Mouse (Mus musculus) CH12.LX (cell line): Measurements from ENCODE around the gene Stambpl1. TPM values are rescaled to one million over a fixed set of nuclear protein-coding genes. Genes with fewer than 3 reads are reported as not detected.

Experiments used
- DNase-seq: peaks from one replicate; pipeline ENCODE4 v3.0.0-alpha.2; 2013; ENCODE audit errors: extremely low read depth
- H3K27ac ChIP-seq: 2 replicates; pipeline ENCODE4 v1.5.1; 2012; ENCODE audit warnings: low read depth, mild to moderate bottlenecking, control low read depth, moderate library complexity; ENCODE audit not compliant: insufficient read depth
- H3K27me3 ChIP-seq: replicated peaks from 2 replicates; pipeline ENCODE3; 2012; ENCODE audit warnings: inconsistent platforms
- H3K36me3 ChIP-seq, 2 experiments: replicated peaks in 1 of 2; 2 replicates each; pipeline versions ENCODE3 to v1.6.1; 2012; ENCODE audit warnings: inconsistent platforms in 1 of 2, low read length in 1 of 2, mild to moderate bottlenecking in 1 of 2, mixed read lengths in 1 of 2, moderate library complexity in 1 of 2; ENCODE audit not compliant: control insufficient read depth in 1 of 2, insufficient read depth in 1 of 2
- H3K4me1 ChIP-seq, 2 experiments: 2 replicates each; pipeline ENCODE4 v1.6.1; 2012; ENCODE audit warnings: inconsistent platforms in 1 of 2, moderate library complexity in 1 of 2; ENCODE audit not compliant: insufficient read depth in 2 of 2, control insufficient read depth in 1 of 2
- H3K4me2 ChIP-seq: 2 replicates; pipeline ENCODE4 v1.6.1; 2012; ENCODE audit warnings: low read depth, mild to moderate bottlenecking, control low read depth; ENCODE audit not compliant: poor library complexity, insufficient read depth, severe bottlenecking
- H3K4me3 ChIP-seq, 3 experiments: fragments of 150-350 bp in 1 of 3; sonication (generic) in 1 of 3; replicated peaks in 1 of 3; 2 replicates each; pipeline versions ENCODE3 to v1.5.1; 2011 to 2012; ENCODE audit warnings: low read depth in 2 of 3, low read length in 2 of 3, mild to moderate bottlenecking in 2 of 3, moderate library complexity in 2 of 3, control low read depth in 1 of 3, improper control_type of control experiment in 1 of 3, inconsistent platforms in 1 of 3, mixed read lengths in 1 of 3; ENCODE audit not compliant: poor library complexity in 1 of 3
- H3K79me2 ChIP-seq: replicated peaks from 2 replicates; pipeline ENCODE4 v1.6.1; 2012; ENCODE audit warnings: mild to moderate bottlenecking, moderate library complexity; ENCODE audit not compliant: control insufficient read depth, poor library complexity, insufficient read depth, severe bottlenecking; ENCODE audit errors: extremely low read depth
- H3K9ac ChIP-seq: 2 replicates; pipeline ENCODE4 v1.6.1; 2012; ENCODE audit warnings: low read depth, mild to moderate bottlenecking, control low read depth, moderate library complexity; ENCODE audit not compliant: insufficient read depth
- H3K9me3 ChIP-seq: replicated peaks from 2 replicates; pipeline ENCODE3; 2012; ENCODE audit warnings: low read length, inconsistent platforms, mixed read lengths
- CHD2 ChIP-seq: IDR thresholded peaks from 2 replicates; pipeline ENCODE4 v1.6.1; 2011; ENCODE audit warnings: low read length, improper control_type of control experiment
- E2F4 ChIP-seq: IDR thresholded peaks from 2 replicates; pipeline ENCODE4 v1.6.1; 2011; ENCODE audit warnings: low read depth, low read length, improper control_type of control experiment; ENCODE audit not compliant: insufficient replicate concordance
- ETS1 ChIP-seq: conservative IDR thresholded peaks from 2 replicates; pipeline ENCODE4 v1.6.1; 2012; ENCODE audit warnings: low read depth, mild to moderate bottlenecking, inconsistent platforms, low read length, improper control_type of control experiment, moderate library complexity
- HCFC1 ChIP-seq: IDR thresholded peaks from 2 replicates; pipeline ENCODE4 v1.6.1; 2012; ENCODE audit warnings: low read depth, mild to moderate bottlenecking, inconsistent platforms, low read length, improper control_type of control experiment
- IRF4 ChIP-seq: IDR thresholded peaks from 2 replicates; pipeline ENCODE4 v1.6.1; 2014; ENCODE audit warnings: low read depth, mild to moderate bottlenecking, inconsistent platforms, low read length, improper control_type of control experiment
- MAX ChIP-seq: IDR thresholded peaks from 2 replicates; pipeline ENCODE4 v1.6.1; 2011; ENCODE audit warnings: low read length, improper control_type of control experiment
- MAZ ChIP-seq: IDR thresholded peaks from 2 replicates; pipeline ENCODE4 v1.6.1; 2012; ENCODE audit warnings: low read depth, mild to moderate bottlenecking, inconsistent platforms, low read length, improper control_type of control experiment, moderate library complexity
- MXI1 ChIP-seq: IDR thresholded peaks from 2 replicates; pipeline ENCODE4 v1.6.1; 2011; ENCODE audit warnings: mild to moderate bottlenecking, low read depth, low read length, improper control_type of control experiment
- NELFE ChIP-seq: IDR thresholded peaks from 2 replicates; pipeline ENCODE4 v1.6.1; 2011; ENCODE audit warnings: low read depth, low read length, improper control_type of control experiment
- PAX5 ChIP-seq: IDR thresholded peaks from 2 replicates; pipeline ENCODE4 v1.6.1; 2012; ENCODE audit warnings: low read length, inconsistent platforms, mixed read lengths
- POLR2A ChIP-seq: IDR thresholded peaks from 2 replicates; pipeline ENCODE4 v1.6.1; 2011; ENCODE audit warnings: low read depth, mild to moderate bottlenecking, improper control_type of control experiment, low read length
- POLR2AphosphoS2 ChIP-seq: IDR thresholded peaks from 2 replicates; pipeline ENCODE4 v1.6.1; 2011; ENCODE audit warnings: low read depth, low read length, improper control_type of control experiment
- SIN3A ChIP-seq: IDR thresholded peaks from 2 replicates; pipeline ENCODE4 v1.6.1; 2012; ENCODE audit warnings: low read length, improper control_type of control experiment, inconsistent platforms
- UBTF ChIP-seq: IDR thresholded peaks from 2 replicates; pipeline ENCODE4 v1.6.1; 2012; ENCODE audit warnings: low read depth, mild to moderate bottlenecking, inconsistent platforms, low read length, improper control_type of control experiment, moderate library complexity
- USF1 ChIP-seq: IDR thresholded peaks from 2 replicates; pipeline ENCODE4 v1.6.1; 2014; ENCODE audit warnings: low read depth, mild to moderate bottlenecking, inconsistent platforms, low read length, improper control_type of control experiment
- ZKSCAN1 ChIP-seq: IDR thresholded peaks from 2 replicates; pipeline ENCODE4 v1.6.1; 2012; ENCODE audit warnings: low read depth, inconsistent platforms, low read length, improper control_type of control experiment, borderline replicate concordance
- ZMIZ1 ChIP-seq: IDR thresholded peaks from 2 replicates; pipeline ENCODE4 v1.6.1; 2012; ENCODE audit warnings: low read depth, mild to moderate bottlenecking, inconsistent platforms, low read length, improper control_type of control experiment
- dilution Hi-C: fragments of 300-500 bp; cut with MboI; formaldehyde crosslinking; loops from 2 replicates; pipeline ENCODE4 v1.14.3; 2020; ENCODE audit warnings: low sequenced_read_pairs; ENCODE audit not compliant: extremely low pct_unique_long_range_greater_than_20kb, extremely low pct_ligation_motif_present
- in situ Hi-C: fragments of 300-500 bp; cut with MboI; formaldehyde crosslinking; loops from 3 replicates; pipeline ENCODE4 v1.14.3; 2019; ENCODE audit warnings: low sequenced_read_pairs, low pct_ligation_motif_present, low pct_unique_long_range_greater_than_20kb, mixed read lengths
- polyA plus RNA-seq: library from polyadenylated mRNA; unstranded; fragments of >175 nt; gene quantifications from 2 replicates; pipeline ENCODE4 v1.2.1, GENCODE M21; 2012; ENCODE audit warnings: low read depth; ENCODE audit not compliant: insufficient read length
- total RNA-seq, 2 experiments: library from RNA; depleted of rRNA; stranded (reverse); fragments of 300-350 nt in 1 of 2; fragments of >200 nt in 1 of 2; gene quantifications; 2 replicates each; pipeline ENCODE4 v1.2.3; 2012 to 2014

The Stambpl1 gene
- total and polyA plus RNA-seq, 3 experiments = 29.7 to 48.2 (median 40.6) TPM

DNA sequence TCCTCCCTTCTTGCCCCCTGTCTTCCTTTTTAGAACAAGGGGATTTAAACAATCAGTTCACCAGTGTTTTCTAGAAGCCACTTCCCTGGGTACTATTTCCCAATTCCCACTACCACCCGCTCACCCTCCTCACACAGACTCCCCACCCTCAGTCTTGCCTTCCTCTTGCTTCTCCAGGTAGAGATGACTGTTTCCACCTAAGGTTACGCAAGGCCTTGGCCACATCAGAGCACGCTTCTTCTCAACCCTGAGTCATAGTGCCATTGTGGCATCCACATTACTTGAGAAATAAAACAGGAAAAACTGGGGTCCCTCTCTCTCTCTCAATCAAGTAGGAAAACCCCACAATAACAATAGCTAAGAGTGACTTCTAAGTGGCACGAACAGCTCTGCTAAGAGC lies 12.9 kb upstream of the Stambpl1 start:
- TF ChIP-seq POLR2AphosphoS2 (no peak), ETS1 (no peak), NELFE (no peak), SIN3A (no peak), ZMIZ1 (no peak), IRF4 (no peak), MAZ (no peak), MXI1 (no peak), CHD2 (no peak), UBTF (no peak), PAX5 (no peak), POLR2A (no peak), E2F4 (no peak)
- Histone ChIP-seq H3K9ac (no peak overlapping the region), H3K4me2 (no peak overlapping the region), H3K27ac (no peak overlapping the region), H3K79me2 (no peaks in the 10 kb centered on the region), H3K4me1 (no peaks in the 10 kb centered on the region), H3K27me3 (no peaks in the 10 kb centered on the region), H3K9me3 (no peaks in the 10 kb centered on the region), H3K36me3 (no peaks in the 10 kb centered on the region), H3K4me3 (no peak overlapping the region)
- DNase-seq = no peak
- in situ Hi-C loops (no loop called here), dilution Hi-C loops (no loop called here)

DNA sequence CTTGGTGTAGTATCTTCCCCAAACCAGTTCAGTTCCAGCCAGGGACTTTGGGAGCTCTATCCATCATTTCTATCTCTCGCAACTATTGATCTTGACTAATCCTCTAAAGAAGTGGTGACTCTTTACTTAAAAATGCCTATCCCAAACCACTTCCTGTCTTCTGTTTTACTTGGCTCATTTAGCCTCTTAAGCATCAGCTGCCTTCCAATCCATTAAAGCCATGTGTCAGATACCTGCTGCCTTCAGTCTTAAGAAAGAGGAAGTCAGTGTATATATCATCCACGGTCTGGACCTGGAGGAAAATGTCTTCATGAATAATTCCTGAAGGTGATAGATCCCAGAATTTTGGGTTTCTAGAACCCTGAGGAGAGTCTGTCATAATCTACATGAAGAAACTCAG lies 11.7 kb upstream of the Stambpl1 start:
- Histone ChIP-seq H3K4me1 (no peaks in the 10 kb centered on the region), H3K27me3 (no peaks in the 10 kb centered on the region), H3K9me3 (no peaks in the 10 kb centered on the region), H3K9ac (no peak overlapping the region), H3K4me3 (no peak overlapping the region), H3K4me2 (no peak overlapping the region), H3K27ac (no peak overlapping the region), H3K79me2 (no peaks in the 10 kb centered on the region), H3K36me3 (no peaks in the 10 kb centered on the region)
- dilution Hi-C loops = no loop called here
- TF ChIP-seq MAX (no peak), HCFC1 (no peak), POLR2A (no peak), ZKSCAN1 (no peak), IRF4 (no peak), NELFE (no peak)
- DNase-seq = no peak
- in situ Hi-C loops = no loop called here

DNA sequence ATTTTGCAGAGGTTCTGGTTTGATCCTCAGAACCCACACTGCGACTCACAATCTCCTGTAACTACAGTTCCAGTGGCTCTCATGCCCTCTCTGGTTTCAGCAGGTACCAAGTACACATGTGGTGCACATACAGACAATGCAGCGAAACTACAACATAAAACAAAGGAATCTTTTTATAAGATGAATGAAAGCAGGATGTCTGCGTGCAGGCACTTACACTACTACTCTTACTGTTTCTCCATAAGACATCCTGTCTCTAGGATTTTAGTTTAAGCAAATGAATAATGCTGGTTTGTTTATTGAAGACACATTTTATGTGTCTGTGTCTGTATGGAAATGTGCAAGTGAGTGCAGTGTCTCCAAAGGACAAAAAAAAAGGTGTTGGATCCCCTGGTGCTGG lies 10.8 kb upstream of the Stambpl1 start:
- no peaks in the 10 kb centered on the region for H3K36me3 ChIP-seq
- no peak overlapping the region for H3K4me2 ChIP-seq
- H3K27me3 ChIP-seq = no peaks in the 10 kb centered on the region
- no peak for TF ChIP-seq NELFE
- no peak for TF ChIP-seq USF1
- no peak for TF ChIP-seq SIN3A
- TF ChIP-seq, all 38 proteins: peak for 0
- Histone ChIP-seq H3K79me2 (no peaks in the 10 kb centered on the region), H3K9ac (no peak overlapping the region), H3K9me3 (no peaks in the 10 kb centered on the region), H3K4me3 (no peak overlapping the region), H3K4me1 (no peaks in the 10 kb centered on the region), H3K27ac (no peak overlapping the region)
- no peak for DNase-seq
- dilution Hi-C loops (no loop called here), in situ Hi-C loops (no loop called here)
